Mouse (Mus musculus) left cerebral cortex, adult 8-10 months (tissue): ENCODE results near the gene Tepsin. TPM values are rescaled to one million over a fixed set of nuclear protein-coding genes. Genes with fewer than 3 reads are reported as not detected.

Experiments used
- microRNA-seq, 2 experiments: library from miRNA; unstranded; fragments of <30 nt; microRNA quantifications; one replicate each; pipeline ENCODE4 v1.2.0; 2022
- total RNA-seq, 4 experiments: library from RNA; stranded (reverse); gene quantifications; 2 replicates each; pipeline ENCODE4 v1.2.4; 2022

The Tepsin gene
- total RNA-seq, 4 experiments from 2014 or later = 15.7 to 17.7 (median 17.0) TPM

Small RNA genes lying within 50 kb of the gene (microRNA-seq; reads per million reads assigned to microRNA genes)
- gene Gm25948 = 0 reads per million in 2 experiments

Other genes with a start within 250 kb of the Tepsin start
- 10 to 100 TPM; 39.5 to 43.1 (median 41.9) TPM for gene Chmp6, start 185.3 kb downstream of the Tepsin start, total RNA-seq
- 100 to 1,000 TPM; 214 to 238 (median 219) TPM for gene Baiap2, start 156.0 kb downstream of the Tepsin start, total RNA-seq
- 100 to 1,000 TPM; 217 to 244 (median 225) TPM for gene Aatk, start 51.6 kb downstream of the Tepsin start, total RNA-seq
- 10 to 100 TPM; 29.8 to 37.4 (median 32.2) TPM for gene Cep131, start 11.9 kb downstream of the Tepsin start, total RNA-seq
- 10 to 100 TPM; 27.8 to 44.9 (median 35.4) TPM for gene Ndufaf8, start 197 bp upstream of the Tepsin start, total RNA-seq
- 10 to 100 TPM; 80.0 to 98.8 (median 89.6) TPM for gene Slc38a10, start 52.6 kb upstream of the Tepsin start, total RNA-seq
- 10 to 100 TPM; 20.8 to 23.0 (median 21.6) TPM for gene Bahcc1, start 134.2 kb upstream of the Tepsin start, total RNA-seq
- 1,000 to 10,000 TPM; 1,267 to 1,347 (median 1,329) TPM for gene Actg1, start 249.8 kb upstream of the Tepsin start, total RNA-seq